8 mouse cellular contexts compared by ENCODE assay signal in genomic region chr3:108653710-108654379, GRCm38 (mm10). TPM values are rescaled to one million over a fixed set of nuclear protein-coding genes. Genes with fewer than 3 reads are reported as not detected.
DNase-seq lines count a peak whose midpoint lies in the region; ATAC-seq and TF ChIP-seq lines count a peak whose summit lies in the region.

Clcc1 (plus strand) TSS chr3:108653913.

- H3K9ac ChIP-seq in MEL (ENCODE audit: control insufficient read depth, low read depth, low read length, poor library complexity, severe bottlenecking), result peak within 1 kb of the TSS; percentile 99
- H3K9ac ChIP-seq in forebrain, postnatal 0 days, result peak within 1 kb of the TSS; percentile 82
- peak within 1 kb of the TSS; percentile 89 for H3K9ac ChIP-seq in lung, embryonic 15.5 days

- peak within 1 kb of the TSS; percentile 55 for H3K4me2 ChIP-seq in forebrain, postnatal 0 days (ENCODE audit: low read depth)
- H3K4me2 ChIP-seq in lung, embryonic 15.5 days, result peak within 1 kb of the TSS; percentile 69

- H3K36me3 ChIP-seq in MEL (ENCODE audit: control insufficient read depth in 1 of 2, insufficient read depth in 2 of 2, low read length in 2 of 2), result peaks cover 0 to 3% of the 10 kb centered on the region in 2 experiments; a peak in 1 of 4 replicates
- H3K36me3 ChIP-seq in forebrain, postnatal 0 days (ENCODE audit: insufficient read depth), result no peaks in the 10 kb centered on the region
- H3K36me3 ChIP-seq in lung, embryonic 15.5 days, result no peaks in the 10 kb centered on the region

- no peaks in the 10 kb centered on the region for H3K27me3 ChIP-seq in MEL (ENCODE audit: control insufficient read depth in 1 of 2, insufficient read depth in 2 of 2, low read length in 2 of 2)
- no peaks in the 10 kb centered on the region for H3K27me3 ChIP-seq in cerebellum, adult 2 months (ENCODE audit: control insufficient read depth, insufficient read depth, low read length)
- H3K27me3 ChIP-seq in forebrain, postnatal 0 days (ENCODE audit: insufficient read depth, low read length), result no peaks in the 10 kb centered on the region
- no peaks in the 10 kb centered on the region for H3K27me3 ChIP-seq in lung, embryonic 15.5 days

- peak within 1 kb of the TSS; percentile 86 for H3K27ac ChIP-seq in MEL (ENCODE audit: control insufficient read depth, low read depth, low read length)
- no peak within 1 kb of the TSS; the same call in 1 of the 2 replicates for H3K27ac ChIP-seq in cerebellum, adult 2 months (ENCODE audit: insufficient read depth, low read length)
- peak within 1 kb of the TSS; percentile 87 for H3K27ac ChIP-seq in forebrain, postnatal 0 days (ENCODE audit: low read depth, low read length)
- H3K27ac ChIP-seq in lung, embryonic 15.5 days, result peak within 1 kb of the TSS; percentile 86

- no peak for TF ChIP-seq RAD21 in MEL (IDR thresholded peaks at IDR 0.05; ENCODE audit: low read depth, low read length)

- ATAC-seq in forebrain, postnatal 0 days, result peak; percentile 99
- peak; percentile 98 for ATAC-seq in lung, embryonic 15.5 days (ENCODE audit: borderline replicate concordance, extremely low read depth, low FRiP score, low TSS enrichment)

- TF ChIP-seq EP300 in MEL (IDR thresholded peaks at IDR 0.05; ENCODE audit: low read depth in 1 of 2, low read length in 2 of 2), result no peak

- no peaks in the 10 kb centered on the region for H3K9me3 ChIP-seq in MEL (replicated peaks; ENCODE audit: insufficient read depth, low read length)
- no peaks in the 10 kb centered on the region for H3K9me3 ChIP-seq in forebrain, postnatal 0 days (ENCODE audit: low read length)
- no peaks in the 10 kb centered on the region for H3K9me3 ChIP-seq in lung, embryonic 15.5 days

- H3K79me2 ChIP-seq in MEL (ENCODE audit: control insufficient read depth, insufficient read depth, low read length, poor library complexity), result peaks cover 9% of the 10 kb centered on the region

- WGBS in cerebellum, adult 2 months, result under 1% methylated on average over 57 of the region's 57 CpGs
- under 1% methylated on average over 57 of the region's 57 CpGs for WGBS in forebrain, postnatal 0 days
- WGBS in lung, embryonic 15.5 days, result under 1% methylated on average over 57 of the region's 57 CpGs

- peaks cover 0 to 2% of the 10 kb centered on the region in 2 experiments; a peak in 2 of 4 replicates for H3K4me1 ChIP-seq in MEL (ENCODE audit: control insufficient read depth in 1 of 2, insufficient read depth in 2 of 2, low read length in 2 of 2)
- no peaks in the 10 kb centered on the region for H3K4me1 ChIP-seq in cerebellum, adult 2 months (ENCODE audit: control insufficient read depth, insufficient read depth, low read length)
- H3K4me1 ChIP-seq in forebrain, postnatal 0 days (ENCODE audit: insufficient read depth), result peaks cover 7% of the 10 kb centered on the region; the same call in 1 of the 2 replicates
- peaks cover 16% of the 10 kb centered on the region for H3K4me1 ChIP-seq in lung, embryonic 15.5 days

- no peak for TF ChIP-seq CTCF in MEL (IDR thresholded peaks at IDR 0.05 in 2 of 3, conservative IDR thresholded peaks at IDR 0.05 in 1 of 3; ENCODE audit: control insufficient read depth in 1 of 3, insufficient read depth in 1 of 3, low read depth in 2 of 3, low read length in 3 of 3, poor library complexity in 1 of 3, severe bottlenecking in 1 of 3)
- TF ChIP-seq CTCF in cerebellum, adult 2 months (IDR thresholded peaks at IDR 0.05; ENCODE audit: borderline replicate concordance, insufficient read depth, low read depth, low read length), result no peak
- TF ChIP-seq CTCF in forebrain, postnatal 0 days (IDR thresholded peaks at IDR 0.05; ENCODE audit: low read depth), result 0 out of 2 replicates have a peak, but pooled peaks have one; percentile 15

- DNase-seq in MEL (ENCODE audit: low read depth, low spot score), result peak; percentile 97
- peak; percentile 95 for DNase-seq in cerebellum, adult 2 months
- peak; percentile 95 for DNase-seq in forebrain, postnatal 0 days
- peak; percentile 97 for DNase-seq in heart, postnatal 4 days
- DNase-seq in layer of hippocampus, adult 8-10 months (ENCODE audit: low spot score in 2 of 2), result peak; percentile 88 to 93
- peak; percentile 89 for DNase-seq in ovary, adult 18-20 months (ENCODE audit: low spot score)
- DNase-seq in thymus, postnatal 0 days (ENCODE audit: low spot score), result peak; percentile 94

- peak; percentile 91 to 97 for TF ChIP-seq POLR2A in MEL (IDR thresholded peaks at IDR 0.05; ENCODE audit: control insufficient read depth in 1 of 2, insufficient read depth in 1 of 2, low read depth in 1 of 2, low read length in 2 of 2, poor library complexity in 1 of 2)
- peak; percentile 87 for TF ChIP-seq POLR2A in cerebellum, adult 2 months (IDR thresholded peaks at IDR 0.05; ENCODE audit: borderline replicate concordance, insufficient read depth, low read length)

- peak within 1 kb of the TSS; percentile 69 to 99 for H3K4me3 ChIP-seq in MEL (ENCODE audit: control insufficient read depth in 1 of 2, insufficient read depth in 1 of 2, low read depth in 2 of 2, low read length in 2 of 2)
- peak within 1 kb of the TSS; percentile 67 for H3K4me3 ChIP-seq in cerebellum, adult 2 months (replicated peaks; ENCODE audit: insufficient read depth, low read depth, low read length)
- peak within 1 kb of the TSS; percentile 66 for H3K4me3 ChIP-seq in forebrain, postnatal 0 days (ENCODE audit: low read depth, low read length)
- H3K4me3 ChIP-seq in lung, embryonic 15.5 days, result peak within 1 kb of the TSS; percentile 97

TF ChIP-seq in MEL, 35 proteins besides CTCF, POLR2A, EP300 and RAD21:
- peak; percentile 94 for TF ChIP-seq ZMIZ1 (IDR thresholded peaks at IDR 0.05; ENCODE audit: low read depth, low read length)
- TF ChIP-seq TAL1 (IDR thresholded peaks at IDR 0.05; ENCODE audit: low read length), result no peak
- TF ChIP-seq TCF12 (IDR thresholded peaks at IDR 0.05; ENCODE audit: low read depth, low read length), result peak; percentile 75
- TF ChIP-seq UBTF (IDR thresholded peaks at IDR 0.05; ENCODE audit: borderline replicate concordance, insufficient read depth, low read depth, low read length), result peak; percentile 56; the same call in 1 of the 2 replicates
- TF ChIP-seq BHLHE40 (IDR thresholded peaks at IDR 0.05; ENCODE audit: borderline replicate concordance, low read depth, low read length), result no peak
- no peak for TF ChIP-seq GABPA (IDR thresholded peaks at IDR 0.05; ENCODE audit: low read depth, low read length)
- TF ChIP-seq KAT2A (conservative IDR thresholded peaks at IDR 0.05; ENCODE audit: low read depth, low read length), result no peak; the same call in 1 of the 2 replicates
- TF ChIP-seq E2F4 (IDR thresholded peaks at IDR 0.05; ENCODE audit: borderline replicate concordance, low read depth, low read length), result peak; percentile 71; the same call in 1 of the 2 replicates
- TF ChIP-seq ELF1 (IDR thresholded peaks at IDR 0.05; ENCODE audit: low read depth, low read length), result peak; percentile 52; the same call in 1 of the 2 replicates
- peak; percentile 82 for TF ChIP-seq MXI1 (IDR thresholded peaks at IDR 0.05; ENCODE audit: low read depth, low read length)
- TF ChIP-seq MEF2A (IDR thresholded peaks at IDR 0.05; ENCODE audit: extremely low read depth, insufficient replicate concordance, low read depth, low read length, poor library complexity, severe bottlenecking), result no peak
- peak; percentile 88 for TF ChIP-seq TBP (IDR thresholded peaks at IDR 0.05; ENCODE audit: low read depth, low read length)
- TF ChIP-seq SIN3A (IDR thresholded peaks at IDR 0.05; ENCODE audit: low read length), result peak; percentile 86
- TF ChIP-seq NRF1 (IDR thresholded peaks at IDR 0.05; ENCODE audit: insufficient read depth, low read depth, low read length, poor library complexity, severe bottlenecking), result no peak
- TF ChIP-seq MAX (IDR thresholded peaks at IDR 0.05; ENCODE audit: low read length), result no peak; the same call in 1 of the 2 replicates
- no peak for TF ChIP-seq JUND (IDR thresholded peaks at IDR 0.05; ENCODE audit: low read depth, low read length)
- peak; percentile 88 for TF ChIP-seq HCFC1 (IDR thresholded peaks at IDR 0.05; ENCODE audit: low read depth, low read length)
- peak; percentile 91 for TF ChIP-seq POLR2AphosphoS2 (IDR thresholded peaks at IDR 0.05; ENCODE audit: low read length)
- TF ChIP-seq RCOR1 (IDR thresholded peaks at IDR 0.05; ENCODE audit: low read depth, low read length), result no peak
- peak; percentile 19; the same call in 1 of the 2 replicates for TF ChIP-seq MAZ (IDR thresholded peaks at IDR 0.05; ENCODE audit: low read depth, low read length)
- TF ChIP-seq NELFE (IDR thresholded peaks at IDR 0.05; ENCODE audit: low read depth, low read length), result peak; percentile 89
- no peak for TF ChIP-seq MYC (IDR thresholded peaks at IDR 0.05; ENCODE audit: low read depth, low read length)
- TF ChIP-seq USF1 (IDR thresholded peaks at IDR 0.05; ENCODE audit: low read depth, low read length), result 0 out of 2 replicates have a peak, but pooled peaks have one; percentile 25
- TF ChIP-seq MYB (IDR thresholded peaks at IDR 0.05; ENCODE audit: low read depth, low read length), result no peak
- no peak for TF ChIP-seq POLR2AphosphoS5 (IDR thresholded peaks at IDR 0.05; ENCODE audit: borderline replicate concordance, low read depth, low read length)
- TF ChIP-seq ZKSCAN1 (IDR thresholded peaks at IDR 0.05; ENCODE audit: low read depth, low read length), result no peak
- TF ChIP-seq CHD2 (IDR thresholded peaks at IDR 0.05; ENCODE audit: low read length), result no peak
- no peak for TF ChIP-seq MAFK (IDR thresholded peaks at IDR 0.05; ENCODE audit: borderline replicate concordance, low read depth, low read length)
- TF ChIP-seq GATA1 (IDR thresholded peaks at IDR 0.05; ENCODE audit: low read depth, low read length), result no peak

RNA-seq across cellular contexts. Expression of gene Clcc1, which starts in this region (rescaled TPM):
- 38.0 and 43.0 TPM in 2 replicates for total RNA-seq in MEL (2012; rRNA removed)
- 10 to 100 TPM in 1 of 2 experiments, not detected in 1; 25.9 TPM for polyA plus RNA-seq in MEL (2012; ENCODE audit: insufficient read depth in 1 of 2, insufficient read length in 2 of 2, low read depth in 1 of 2, low replicate concordance in 2 of 2, missing spikeins in 1 of 2)
- 47.2 and 52.2 TPM in 2 replicates for polyA plus RNA-seq in cerebellum, adult 2 months (2012; rRNA removed)
- total RNA-seq in forebrain, postnatal 0 days (2014; rRNA removed), result 43.9 and 84.0 TPM in 2 replicates
- 47.5 and 48.8 TPM in 2 replicates for polyA plus RNA-seq in forebrain, postnatal 0 days (2015; fragmentation: Nextera tagmentation; extraction: Ambion mirVana)
- total RNA-seq in heart, postnatal 4 days (2021), result 10 to 100 TPM; 29.4 to 33.6 TPM
- 10 to 100 TPM; 28.4 to 35.8 (median 34.4) TPM for total RNA-seq in layer of hippocampus, adult 8-10 months (2022)
- 87.4 and 90.2 TPM in 2 replicates for polyA plus RNA-seq in lung, embryonic 15.5 days (2015; fragmentation: Nextera tagmentation; extraction: Ambion mirVana)
- 71.5 and 75.4 TPM in 2 replicates for polyA plus RNA-seq in thymus, postnatal 0 days (2015; fragmentation: Nextera tagmentation; extraction: Ambion mirVana)
